Mouse (Mus musculus) gastrocnemius, adult 2 months (tissue): ENCODE measurements around the gene Larp7. TPM values are rescaled to one million over a fixed set of nuclear protein-coding genes. Genes with fewer than 3 reads are reported as not detected.

ENCODE experiments used
- DNase-seq: peaks from one replicate; pipeline ENCODE4 v3.0.0; 2022
- H3K27ac ChIP-seq: fragments of 200-600 bp; 2 replicates; pipeline ENCODE4 v1.8.1; 2022; ENCODE audit warnings: mild to moderate bottlenecking
- H3K4me3 ChIP-seq: fragments of 200-600 bp; 2 replicates; pipeline ENCODE4 v1.8.1; 2022; ENCODE audit warnings: mild to moderate bottlenecking, moderate library complexity
- CTCF ChIP-seq: fragments of 200-600 bp; IDR thresholded peaks from 2 replicates; pipeline ENCODE4 v1.8.1; 2022; ENCODE audit warnings: antibody characterized with exemption, mild to moderate bottlenecking, moderate library complexity
- intact Hi-C: fragments of 180-260 bp; cut with DNase I; formaldehyde crosslinking; loops from one replicate; pipeline ENCODE4 v1.15.1; 2025
- microRNA-seq: library from miRNA; unstranded; fragments of <30 nt; microRNA quantifications from one replicate; pipeline ENCODE4 v1.2.0, GENCODE M21; 2021
- total RNA-seq, 2 experiments: library from RNA; stranded (reverse); gene quantifications; 2 replicates each; pipeline ENCODE4 v1.2.3; 2021

Larp7 gene
- total RNA-seq, 2 experiments from 2014 or later = 7.5 to 12.9 TPM

DNA sequence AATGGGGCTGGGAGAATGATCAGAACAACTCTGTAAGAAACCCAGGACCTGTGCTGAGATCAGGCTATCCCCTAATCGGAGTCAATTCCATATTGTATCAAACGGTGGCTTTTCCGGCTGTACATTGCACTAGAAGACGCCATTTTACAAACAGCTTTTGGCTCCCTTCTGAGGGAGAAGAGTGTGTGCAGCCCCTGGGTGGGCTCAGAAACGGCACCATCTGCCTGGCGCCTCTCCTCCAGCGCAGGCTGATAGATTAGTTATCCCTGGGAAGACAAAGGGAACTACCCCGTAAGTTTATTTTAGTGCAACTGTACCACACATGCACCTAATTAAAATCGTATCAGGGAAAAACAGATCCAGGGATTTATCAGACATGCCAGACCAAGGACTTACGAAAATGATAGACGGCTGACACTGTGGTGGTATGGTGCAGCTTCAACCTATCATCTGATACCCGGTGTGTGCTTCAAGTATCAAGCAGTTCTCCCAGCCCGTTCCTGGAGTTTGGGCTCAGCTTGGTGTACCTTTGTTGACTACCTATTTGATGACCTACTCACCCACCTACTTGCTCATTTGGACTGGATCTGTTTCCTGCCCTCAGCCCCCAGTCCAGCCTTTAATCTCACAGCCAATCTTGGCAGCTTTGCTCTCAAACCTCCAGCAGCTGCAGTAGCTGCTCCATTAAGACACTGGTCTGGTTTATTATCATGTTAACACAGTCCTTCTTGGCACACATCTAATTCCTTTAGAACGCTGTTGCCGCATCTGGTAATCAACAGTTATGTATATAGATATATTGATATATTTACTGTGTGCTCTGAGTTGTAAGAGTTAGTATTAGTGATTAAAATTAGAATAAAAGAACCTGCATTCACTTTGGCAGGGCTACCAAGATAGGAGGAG, 45.0 kb downstream of the Larp7 start:
- no peak for TF ChIP-seq CTCF
- no peak for DNase-seq
- intact Hi-C loops = no loop called here
- Histone ChIP-seq H3K4me3 (no peak overlapping the region), H3K27ac (no peak overlapping the region)

DNA sequence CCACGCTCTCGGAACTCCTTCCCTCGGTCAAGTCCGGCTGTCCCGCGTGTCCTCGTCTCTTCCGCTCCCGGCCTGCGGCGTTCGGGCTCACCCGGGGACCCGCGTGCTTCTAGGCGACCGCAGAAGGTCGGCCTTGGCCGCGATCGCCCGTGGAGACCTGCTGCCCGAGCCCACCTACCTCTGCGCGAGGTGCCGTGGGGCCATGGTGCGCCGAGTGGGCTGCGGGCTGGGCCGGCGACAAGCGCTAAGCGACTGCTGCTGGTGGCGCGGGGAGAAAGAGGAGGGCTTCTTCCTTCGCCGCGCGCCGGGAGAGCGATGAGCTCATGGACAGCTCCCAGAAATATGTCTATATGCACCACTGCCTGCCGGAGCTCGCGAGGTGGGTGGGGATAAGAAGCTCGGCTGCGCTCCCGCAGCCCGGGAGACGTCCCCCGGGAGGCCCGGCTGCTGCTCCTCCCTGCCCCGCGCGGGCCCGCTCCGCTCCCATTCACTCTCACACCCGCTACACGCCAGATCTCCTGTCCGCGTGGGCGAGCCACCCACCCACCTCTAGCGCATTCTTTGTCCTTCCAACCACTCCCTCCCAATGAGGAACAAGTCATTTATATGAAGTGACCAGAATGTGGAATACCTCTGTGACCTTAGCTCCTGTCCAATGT, 54.3 kb downstream of the Larp7 start, which contains the start of gene Ank2:
Ank2 (minus strand) TSS at position 609 of the 659 bp plus-strand sequence.
- Histone ChIP-seq H3K27ac (peak within 1 kb of the TSS; percentile 87), H3K4me3 (peak within 1 kb of the TSS; percentile 87)
- peak; percentile 58 for DNase-seq
- intact Hi-C loops = loop anchor here (2.0 to 5.0 kb wide), 2 partner anchors 22 to 38 kb away; no protein-coding TSS in a partner anchor
- TF ChIP-seq CTCF = no peak

- Histone ChIP-seq H3K4me3 (peak overlapping the region; percentile 87), H3K27ac (peak overlapping the region; percentile 87)
- peak; percentile 39 for DNase-seq
- intact Hi-C loops = loop anchor here (2.0 to 5.0 kb wide), 2 partner anchors 23 to 39 kb away; no protein-coding TSS in a partner anchor
- no peak for TF ChIP-seq CTCF
These were observed 54.9 kb downstream of the Larp7 start for GRCm38 (mm10) chr3:127498197-127498741.

DNA sequence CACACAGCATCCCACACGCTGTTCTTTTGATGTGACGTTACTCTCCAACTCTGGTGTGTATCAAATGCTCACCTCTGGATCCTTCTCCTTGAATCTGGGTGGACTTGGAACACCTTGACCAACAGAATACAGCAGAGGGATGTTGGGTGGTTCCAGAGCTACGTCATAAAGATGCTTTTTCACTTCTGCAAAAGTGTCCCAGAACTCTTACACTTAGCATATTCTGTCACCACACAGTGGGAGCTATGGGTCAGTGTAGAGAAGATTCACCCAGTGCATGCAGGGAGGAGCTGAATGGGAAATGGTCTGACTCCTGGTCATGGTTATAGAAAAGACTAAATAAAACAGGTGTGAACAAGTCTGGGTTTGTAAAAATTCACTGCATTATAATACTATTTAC, 60.5 kb downstream of the Larp7 start:
- intact Hi-C loops = no loop called here
- TF ChIP-seq CTCF = no peak
- no peak for DNase-seq
- Histone ChIP-seq H3K27ac (no peak overlapping the region), H3K4me3 (no peak overlapping the region)

GRCm38 (mm10) chr3:127487302-127487701, 65.8 kb downstream of the Larp7 start:
- intact Hi-C loops = no loop called here
- TF ChIP-seq CTCF = no peak
- Histone ChIP-seq H3K27ac (no peak overlapping the region), H3K4me3 (no peak overlapping the region)
- DNase-seq = no peak

Small RNA genes lying within 50 kb of the gene (microRNA-seq; reads per million reads assigned to microRNA genes)
- gene Mir302a (2.2 reads per million), gene Mir302b (3.6 reads per million), gene Mir302c (not detected), gene Mir302d (4.3 reads per million), gene Mir367 (not detected)

Other genes with a start within 250 kb of the Larp7 start
- gene Ank2, start 54.0 kb downstream of the Larp7 start, total RNA-seq = 100 to 1,000 TPM in 1 of 2 experiments, 10 to 100 TPM in 1; 94.5 to 154 TPM
- gene Zgrf1, start 140 bp upstream of the Larp7 start, total RNA-seq = under 1 TPM; 0.77 to 0.78 TPM
- gene Neurog2, start 79.8 kb upstream of the Larp7 start, total RNA-seq = not detected
- gene Alpk1, start 227.2 kb upstream of the Larp7 start, total RNA-seq = 1 to 10 TPM; 1.4 to 1.6 TPM
- 1 to 10 TPM in 1 of 2 experiments, under 1 TPM in 1; 0.64 to 1.3 TPM for gene Tifa, start 236.5 kb upstream of the Larp7 start, total RNA-seq